Mouse (Mus musculus) CH12.LX (cell line): Measurements from ENCODE around the gene Olfr657. TPM values are rescaled to one million over a fixed set of nuclear protein-coding genes. Genes with fewer than 3 reads are reported as not detected.

ENCODE experiments used
- DNase-seq: peaks from one replicate; pipeline ENCODE4 v3.0.0-alpha.2; 2013; ENCODE audit errors: extremely low read depth
- H3K27ac ChIP-seq: 2 replicates; pipeline ENCODE4 v1.5.1; 2012; ENCODE audit warnings: low read depth, mild to moderate bottlenecking, control low read depth, moderate library complexity; ENCODE audit not compliant: insufficient read depth
- H3K27me3 ChIP-seq: replicated peaks from 2 replicates; pipeline ENCODE3; 2012; ENCODE audit warnings: inconsistent platforms
- H3K36me3 ChIP-seq, 2 experiments: replicated peaks in 1 of 2; 2 replicates each; pipeline versions ENCODE3 to v1.6.1; 2012; ENCODE audit warnings: inconsistent platforms in 1 of 2, low read length in 1 of 2, mild to moderate bottlenecking in 1 of 2, mixed read lengths in 1 of 2, moderate library complexity in 1 of 2; ENCODE audit not compliant: control insufficient read depth in 1 of 2, insufficient read depth in 1 of 2
- H3K4me1 ChIP-seq, 2 experiments: 2 replicates each; pipeline ENCODE4 v1.6.1; 2012; ENCODE audit warnings: inconsistent platforms in 1 of 2, moderate library complexity in 1 of 2; ENCODE audit not compliant: insufficient read depth in 2 of 2, control insufficient read depth in 1 of 2
- H3K4me2 ChIP-seq: 2 replicates; pipeline ENCODE4 v1.6.1; 2012; ENCODE audit warnings: low read depth, mild to moderate bottlenecking, control low read depth; ENCODE audit not compliant: poor library complexity, insufficient read depth, severe bottlenecking
- H3K4me3 ChIP-seq, 3 experiments: fragments of 150-350 bp in 1 of 3; sonication (generic) in 1 of 3; replicated peaks in 1 of 3; 2 replicates each; pipeline versions ENCODE3 to v1.5.1; 2011 to 2012; ENCODE audit warnings: low read depth in 2 of 3, low read length in 2 of 3, mild to moderate bottlenecking in 2 of 3, moderate library complexity in 2 of 3, control low read depth in 1 of 3, improper control_type of control experiment in 1 of 3, inconsistent platforms in 1 of 3, mixed read lengths in 1 of 3; ENCODE audit not compliant: poor library complexity in 1 of 3
- H3K79me2 ChIP-seq: replicated peaks from 2 replicates; pipeline ENCODE4 v1.6.1; 2012; ENCODE audit warnings: mild to moderate bottlenecking, moderate library complexity; ENCODE audit not compliant: control insufficient read depth, poor library complexity, insufficient read depth, severe bottlenecking; ENCODE audit errors: extremely low read depth
- H3K9ac ChIP-seq: 2 replicates; pipeline ENCODE4 v1.6.1; 2012; ENCODE audit warnings: low read depth, mild to moderate bottlenecking, control low read depth, moderate library complexity; ENCODE audit not compliant: insufficient read depth
- H3K9me3 ChIP-seq: replicated peaks from 2 replicates; pipeline ENCODE3; 2012; ENCODE audit warnings: low read length, inconsistent platforms, mixed read lengths
- CTCF ChIP-seq, 2 experiments: IDR thresholded peaks in 1 of 2; conservative IDR thresholded peaks in 1 of 2; 2 replicates each; pipeline ENCODE4 v1.5.1; 2011 to 2012; ENCODE audit warnings: low read depth in 2 of 2, low read length in 2 of 2, improper control_type of control experiment in 1 of 2, inconsistent platforms in 1 of 2, mild to moderate bottlenecking in 1 of 2, moderate library complexity in 1 of 2
- EP300 ChIP-seq: IDR thresholded peaks from 2 replicates; pipeline ENCODE4 v1.6.1; 2011; ENCODE audit warnings: low read length, improper control_type of control experiment
- ETS1 ChIP-seq: conservative IDR thresholded peaks from 2 replicates; pipeline ENCODE4 v1.6.1; 2012; ENCODE audit warnings: low read depth, mild to moderate bottlenecking, inconsistent platforms, low read length, improper control_type of control experiment, moderate library complexity
- HCFC1 ChIP-seq: IDR thresholded peaks from 2 replicates; pipeline ENCODE4 v1.6.1; 2012; ENCODE audit warnings: low read depth, mild to moderate bottlenecking, inconsistent platforms, low read length, improper control_type of control experiment
- JUND ChIP-seq: conservative IDR thresholded peaks from 2 replicates; pipeline ENCODE4 v1.6.1; 2011; ENCODE audit warnings: low read depth, low read length, improper control_type of control experiment
- MAX ChIP-seq: IDR thresholded peaks from 2 replicates; pipeline ENCODE4 v1.6.1; 2011; ENCODE audit warnings: low read length, improper control_type of control experiment
- MAZ ChIP-seq: IDR thresholded peaks from 2 replicates; pipeline ENCODE4 v1.6.1; 2012; ENCODE audit warnings: low read depth, mild to moderate bottlenecking, inconsistent platforms, low read length, improper control_type of control experiment, moderate library complexity
- MXI1 ChIP-seq: IDR thresholded peaks from 2 replicates; pipeline ENCODE4 v1.6.1; 2011; ENCODE audit warnings: mild to moderate bottlenecking, low read depth, low read length, improper control_type of control experiment
- MYC ChIP-seq: IDR thresholded peaks from 2 replicates; pipeline ENCODE4 v1.6.1; 2011; ENCODE audit warnings: low read depth, mild to moderate bottlenecking, improper control_type of control experiment, low read length
- NRF1 ChIP-seq: IDR thresholded peaks from 2 replicates; pipeline ENCODE4 v1.6.1; 2014; ENCODE audit warnings: low read depth, mild to moderate bottlenecking, inconsistent platforms, low read length, improper control_type of control experiment, moderate library complexity
- POLR2A ChIP-seq: IDR thresholded peaks from 2 replicates; pipeline ENCODE4 v1.6.1; 2011; ENCODE audit warnings: low read depth, mild to moderate bottlenecking, improper control_type of control experiment, low read length
- POLR2AphosphoS2 ChIP-seq: IDR thresholded peaks from 2 replicates; pipeline ENCODE4 v1.6.1; 2011; ENCODE audit warnings: low read depth, low read length, improper control_type of control experiment
- RAD21 ChIP-seq: IDR thresholded peaks from 2 replicates; pipeline ENCODE4 v1.6.1; 2011; ENCODE audit warnings: low read depth, mild to moderate bottlenecking, low read length, improper control_type of control experiment, moderate library complexity
- SIN3A ChIP-seq: IDR thresholded peaks from 2 replicates; pipeline ENCODE4 v1.6.1; 2012; ENCODE audit warnings: low read length, improper control_type of control experiment, inconsistent platforms
- SMC3 ChIP-seq: IDR thresholded peaks from 2 replicates; pipeline ENCODE4 v1.6.1; 2011; ENCODE audit warnings: low read depth, low read length, improper control_type of control experiment
- TBP ChIP-seq: conservative IDR thresholded peaks from 2 replicates; pipeline ENCODE4 v1.6.1; 2011; ENCODE audit warnings: low read depth, low read length, improper control_type of control experiment
- UBTF ChIP-seq: IDR thresholded peaks from 2 replicates; pipeline ENCODE4 v1.6.1; 2012; ENCODE audit warnings: low read depth, mild to moderate bottlenecking, inconsistent platforms, low read length, improper control_type of control experiment, moderate library complexity
- USF2 ChIP-seq: conservative IDR thresholded peaks from 2 replicates; pipeline ENCODE4 v1.6.1; 2011; ENCODE audit warnings: low read depth, low read length, improper control_type of control experiment
- ZC3H11A ChIP-seq: IDR thresholded peaks from 2 replicates; pipeline ENCODE4 v1.6.1; 2012; ENCODE audit warnings: low read depth, mild to moderate bottlenecking, inconsistent platforms, low read length, improper control_type of control experiment
- ZMIZ1 ChIP-seq: IDR thresholded peaks from 2 replicates; pipeline ENCODE4 v1.6.1; 2012; ENCODE audit warnings: low read depth, mild to moderate bottlenecking, inconsistent platforms, low read length, improper control_type of control experiment
- ZNF384 ChIP-seq: IDR thresholded peaks from 2 replicates; pipeline ENCODE4 v1.6.1; 2012; ENCODE audit warnings: low read depth, low read length, improper control_type of control experiment, inconsistent platforms
- dilution Hi-C: fragments of 300-500 bp; cut with MboI; formaldehyde crosslinking; loops from 2 replicates; pipeline ENCODE4 v1.14.3; 2020; ENCODE audit warnings: low sequenced_read_pairs; ENCODE audit not compliant: extremely low pct_unique_long_range_greater_than_20kb, extremely low pct_ligation_motif_present
- in situ Hi-C: fragments of 300-500 bp; cut with MboI; formaldehyde crosslinking; loops from 3 replicates; pipeline ENCODE4 v1.14.3; 2019; ENCODE audit warnings: low sequenced_read_pairs, low pct_ligation_motif_present, low pct_unique_long_range_greater_than_20kb, mixed read lengths
- polyA plus RNA-seq: library from polyadenylated mRNA; unstranded; fragments of >175 nt; gene quantifications from 2 replicates; pipeline ENCODE4 v1.2.1, GENCODE M21; 2012; ENCODE audit warnings: low read depth; ENCODE audit not compliant: insufficient read length
- total RNA-seq, 2 experiments: library from RNA; depleted of rRNA; stranded (reverse); fragments of 300-350 nt in 1 of 2; fragments of >200 nt in 1 of 2; gene quantifications; 2 replicates each; pipeline ENCODE4 v1.2.3; 2012 to 2014

The Olfr657 gene
- total and polyA plus RNA-seq, 3 experiments: not detected

- Histone ChIP-seq H3K36me3 (no peaks in the 10 kb centered on the region), H3K27me3 (no peaks in the 10 kb centered on the region), H3K4me2 (no peak overlapping the region), H3K79me2 (no peaks in the 10 kb centered on the region), H3K4me3 (no peak overlapping the region), H3K9ac (no peak overlapping the region), H3K27ac (no peak overlapping the region), H3K4me1 (no peaks in the 10 kb centered on the region), H3K9me3 (no peaks in the 10 kb centered on the region)
- in situ Hi-C loops (no loop called here), dilution Hi-C loops (no loop called here)
- TF ChIP-seq JUND (no peak), MAZ (no peak), ETS1 (no peak), MYC (no peak), CTCF (conservative IDR thresholded peaks at IDR 0.05 in 1 of 2, IDR thresholded peaks at IDR 0.05 in 1 of 2; ENCODE audit: low read depth in 2 of 2, low read length in 2 of 2) (no peak), POLR2AphosphoS2 (no peak), SMC3 (no peak), HCFC1 (no peak), POLR2A (no peak), USF2 (no peak), RAD21 (no peak), ZC3H11A (no peak), ZNF384 (no peak), SIN3A (no peak), UBTF (no peak), TBP (no peak), MXI1 (no peak), MAX (no peak), ZMIZ1 (no peak)
- no peak for DNase-seq
Observed at GRCm38 (mm10) chr7:104604727-104605126, 19.9 kb upstream of the Olfr657 start.

DNA sequence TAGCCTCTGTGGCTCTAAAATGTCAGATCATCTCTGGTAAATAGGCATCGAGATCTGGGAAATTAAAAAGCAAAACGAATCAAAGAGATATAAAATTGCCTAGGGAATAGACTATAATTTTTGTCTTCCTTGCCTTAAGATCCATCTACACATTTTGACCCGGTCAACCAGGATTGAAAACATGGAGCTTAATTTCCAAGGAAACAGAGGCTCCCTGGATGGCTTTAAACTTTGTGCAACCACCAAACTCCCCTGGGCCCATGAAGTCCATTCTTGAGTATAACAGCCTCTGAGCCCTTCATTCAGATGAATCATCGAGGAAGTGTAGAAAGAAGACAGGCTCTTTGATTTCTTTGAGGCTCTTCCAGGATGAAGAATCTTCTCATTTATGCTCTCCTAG lies 10.9 kb upstream of the Olfr657 start, which contains the start of gene Olfr656:
Olfr656 (plus strand) TSS at position 301 of the 400 bp plus-strand sequence.
- dilution Hi-C loops (no loop called here), in situ Hi-C loops (no loop called here)
- H3K4me1 ChIP-seq: peaks cover 0 to 6% of the 10 kb centered on the region in 2 experiments; a peak in 2 of 4 replicates
- no peak within 1 kb of the TSS for H3K4me3 ChIP-seq
- H3K9ac ChIP-seq: no peak within 1 kb of the TSS
- H3K27me3 ChIP-seq: no peaks in the 10 kb centered on the region
- no peak within 1 kb of the TSS for H3K4me2 ChIP-seq
- DNase-seq: no peak
- no peaks in the 10 kb centered on the region for H3K9me3 ChIP-seq
- H3K36me3 ChIP-seq: no peaks in the 10 kb centered on the region
- TF ChIP-seq TBP (no peak), EP300 (no peak), ZNF384 (no peak), CTCF (conservative IDR thresholded peaks at IDR 0.05 in 1 of 2, IDR thresholded peaks at IDR 0.05 in 1 of 2; ENCODE audit: low read depth in 2 of 2, low read length in 2 of 2) (no peak), NRF1 (no peak), POLR2AphosphoS2 (no peak)
- no peak within 1 kb of the TSS for H3K27ac ChIP-seq
- no peaks in the 10 kb centered on the region for H3K79me2 ChIP-seq
